Mouse (Mus musculus) bone marrow macrophage, adult 2 months (primary cell): ENCODE measurements around the gene Isoc2a.
A peak's percentile ranks its signal among the peaks of the same experiment; 100 is the strongest.

Experiments used
- CTCF ChIP-seq: IDR thresholded peaks from 2 replicates; pipeline ENCODE4 v1.5.1; 2012; ENCODE audit warnings: low read depth, mild to moderate bottlenecking, low read length, moderate library complexity
- POLR2A ChIP-seq: IDR thresholded peaks from 2 replicates; pipeline ENCODE4 v1.6.1; 2012; ENCODE audit warnings: mild to moderate bottlenecking, low read depth, low read length, borderline replicate concordance

DNA sequence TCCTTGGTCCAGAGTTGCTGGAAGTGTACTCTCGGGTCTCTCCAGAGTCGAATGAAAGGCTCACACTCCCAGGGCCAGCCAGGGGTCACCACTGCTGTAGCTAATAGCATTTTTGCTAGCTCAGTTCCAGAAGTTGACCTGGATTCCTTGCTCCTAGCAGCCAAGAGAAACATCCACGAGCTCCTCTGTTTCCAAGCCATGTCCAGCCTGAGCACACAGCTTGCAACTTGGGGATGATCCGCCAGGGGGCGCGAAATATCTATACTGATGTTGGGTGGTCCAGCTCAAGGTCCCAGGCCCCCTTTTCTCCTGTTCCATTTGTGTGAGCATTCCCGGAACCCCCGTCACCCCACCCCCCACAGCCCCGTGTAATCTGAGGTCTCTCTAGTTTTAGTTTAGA lies 34.6 kb downstream of the Isoc2a start:
- TF ChIP-seq POLR2A (no peak), CTCF (peak; percentile 64)
